In the genomic region with DNA sequence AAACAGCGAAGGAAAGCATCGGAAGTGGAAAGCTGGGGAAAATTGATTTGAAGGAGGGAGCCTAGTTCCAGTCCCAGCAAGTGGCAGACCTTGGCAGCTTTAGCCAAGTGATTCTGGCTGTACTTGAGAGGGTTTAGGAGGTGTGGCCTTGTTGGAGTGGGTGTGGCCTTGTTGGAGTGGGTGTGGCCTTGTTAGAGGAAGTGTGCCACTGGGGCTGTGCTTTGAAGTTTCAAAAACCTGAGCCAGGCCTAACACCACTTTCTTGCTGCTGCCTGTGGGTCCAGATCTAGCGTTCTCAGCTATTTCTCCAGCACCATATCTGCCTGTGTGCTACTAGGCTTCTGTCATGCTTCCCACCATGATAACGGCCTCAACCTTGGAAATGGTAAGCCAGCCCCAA, we compare ENCODE assay signal across 22 mouse cellular contexts. TPM values are rescaled to one million over a fixed set of nuclear protein-coding genes. Genes with fewer than 3 reads are reported as not detected.
A peak's percentile ranks its signal among the peaks of the same experiment; 100 is the strongest.
DNase-seq lines count a peak whose midpoint lies in the region; ATAC-seq and TF ChIP-seq lines count a peak whose summit lies in the region.
"Had no signal": no experiment of that assay in that cellular context is flagged by ENCODE, and none has a peak within 500 bp of the region (broad histone marks: within the 10 kb centered on the region; RNA-seq: fewer than 3 reads in every experiment).

No protein-coding gene starts in this region.

- H3K9me3 ChIP-seq in ES-Bruce4 (replicated peaks; ENCODE audit: control insufficient read depth, insufficient read depth, low read length, poor library complexity, severe bottlenecking) = no peaks in the 10 kb centered on the region
- H3K9me3 ChIP-seq in kidney, embryonic 16.5 days (ENCODE audit: low read length) = no peaks in the 10 kb centered on the region
- H3K9me3 ChIP-seq: embryonic facial prominence, embryonic 15.5 days; heart, embryonic 10.5 days; limb, embryonic 13.5 days; stomach, embryonic 15.5 days had no signal

- H3K27ac ChIP-seq in thymus, adult 2 months (ENCODE audit: control insufficient read depth, insufficient read depth, low read length) = no peak overlapping the region
- H3K27ac ChIP-seq in ES-Bruce4 (ENCODE audit: insufficient read depth, low read length) = no peak overlapping the region
- no peak overlapping the region for H3K27ac ChIP-seq in kidney, embryonic 16.5 days (ENCODE audit: low read length)
- H3K27ac ChIP-seq: embryonic facial prominence, embryonic 15.5 days; heart, embryonic 10.5 days; hindbrain, embryonic 10.5 days; limb, embryonic 13.5 days; stomach, embryonic 15.5 days had no signal

- no peak for TF ChIP-seq CTCF in thymus, adult 2 months (IDR thresholded peaks at IDR 0.05; ENCODE audit: borderline replicate concordance, control insufficient read depth, extremely low read depth, insufficient read depth, low read length, poor library complexity)
- no peak for TF ChIP-seq CTCF in ES-Bruce4 (IDR thresholded peaks at IDR 0.05; ENCODE audit: low read depth, low read length)

- H3K36me3 ChIP-seq in thymus, adult 2 months (ENCODE audit: control insufficient read depth, insufficient read depth, low read length) = no peaks in the 10 kb centered on the region
- no peaks in the 10 kb centered on the region for H3K36me3 ChIP-seq in ES-Bruce4 (ENCODE audit: control insufficient read depth, insufficient read depth, low read length, poor library complexity, severe bottlenecking)
- H3K36me3 ChIP-seq in kidney, embryonic 16.5 days (ENCODE audit: insufficient read depth, low read length) = no peaks in the 10 kb centered on the region
- H3K36me3 ChIP-seq: embryonic facial prominence, embryonic 15.5 days; heart, embryonic 10.5 days; hindbrain, embryonic 10.5 days; limb, embryonic 13.5 days; stomach, embryonic 15.5 days had no signal

- no peak overlapping the region for H3K4me2 ChIP-seq in kidney, embryonic 16.5 days (replicated peaks; ENCODE audit: low read depth, low read length)
- H3K4me2 ChIP-seq: embryonic facial prominence, embryonic 15.5 days; limb, embryonic 13.5 days; midbrain, embryonic 11.5 days; stomach, embryonic 15.5 days had no signal

- no peak for TF ChIP-seq POLR2A in thymus, adult 2 months (IDR thresholded peaks at IDR 0.05; ENCODE audit: control insufficient read depth, extremely low read depth, insufficient read depth, low read length, poor library complexity)
- no peak for TF ChIP-seq POLR2A in ES-Bruce4 (IDR thresholded peaks at IDR 0.05; ENCODE audit: insufficient read depth, low read length)

- 96% methylated on average over 4 of the region's 4 CpGs for WGBS in thymus, adult 2 months
- WGBS in kidney, embryonic 16.5 days = 79% methylated on average over 4 of the region's 4 CpGs

- peak overlapping the region; percentile 37; the same call in 1 of the 2 replicates for H3K9ac ChIP-seq in ES-Bruce4 (ENCODE audit: low read depth, poor library complexity, severe bottlenecking)
- no peak overlapping the region for H3K9ac ChIP-seq in kidney, embryonic 16.5 days (replicated peaks; ENCODE audit: low read length)
- H3K9ac ChIP-seq: embryonic facial prominence, embryonic 15.5 days; forebrain, postnatal 0 days; limb, embryonic 13.5 days; stomach, embryonic 15.5 days had no signal

- H3K4me1 ChIP-seq in thymus, adult 2 months (replicated peaks; ENCODE audit: control insufficient read depth, insufficient read depth, low read length) = no peaks in the 10 kb centered on the region
- no peaks in the 10 kb centered on the region for H3K4me1 ChIP-seq in ES-Bruce4 (ENCODE audit: control insufficient read depth, insufficient read depth, low read length)
- H3K4me1 ChIP-seq in kidney, embryonic 16.5 days (ENCODE audit: insufficient read depth, low read length) = no peaks in the 10 kb centered on the region
- H3K4me1 ChIP-seq: embryonic facial prominence, embryonic 15.5 days; heart, embryonic 10.5 days; hindbrain, embryonic 10.5 days; limb, embryonic 13.5 days; stomach, embryonic 15.5 days had no signal

- no peaks in the 10 kb centered on the region for H3K27me3 ChIP-seq in thymus, adult 2 months (ENCODE audit: control insufficient read depth, insufficient read depth, low read length)
- H3K27me3 ChIP-seq in ES-Bruce4 (ENCODE audit: control insufficient read depth, insufficient read depth, low read length, poor library complexity, severe bottlenecking) = no peaks in the 10 kb centered on the region
- no peaks in the 10 kb centered on the region for H3K27me3 ChIP-seq in kidney, embryonic 16.5 days (ENCODE audit: insufficient read depth, low read length)
- H3K27me3 ChIP-seq: embryonic facial prominence, embryonic 15.5 days; limb, embryonic 13.5 days; stomach, embryonic 15.5 days had no signal

- TF ChIP-seq EP300 in ES-Bruce4 (IDR thresholded peaks at IDR 0.05; ENCODE audit: insufficient read depth, low read depth, low read length) = no peak

- no peak overlapping the region for H3K4me3 ChIP-seq in thymus, adult 2 months (ENCODE audit: control insufficient read depth, insufficient read depth, low read length)
- peak overlapping the region; percentile 59; the same call in 1 of the 2 replicates for H3K4me3 ChIP-seq in ES-Bruce4 (ENCODE audit: low read depth, low read length)
- no peak overlapping the region for H3K4me3 ChIP-seq in kidney, embryonic 16.5 days (ENCODE audit: low read length)
- H3K4me3 ChIP-seq: embryonic facial prominence, embryonic 15.5 days; heart, embryonic 10.5 days; hindbrain, embryonic 10.5 days; limb, embryonic 13.5 days; stomach, embryonic 15.5 days had no signal

- DNase-seq in thymus, postnatal 4 days = peak; percentile 12
- no peak for DNase-seq in thymus, adult 2 months
- peak; percentile 84 for DNase-seq in ZHBTc4 (ENCODE audit: low read depth, low spot score)
- no peak for DNase-seq in kidney, postnatal 25 days
- DNase-seq in left cerebral cortex, postnatal 14 days (ENCODE audit: low spot score in 2 of 2) = no peak
- DNase-seq: adrenal gland, adult 2 months; cerebellum, adult 11 months; cerebellum, adult 9-11 months; forebrain, postnatal 0 days; kidney, postnatal 4 days had no signal

- intact Hi-C loops in left cerebral cortex, postnatal 14 days (cut with DNase I) = no loop called here

- no peak for ATAC-seq in kidney, embryonic 16.5 days (ENCODE audit: low FRiP score, low TSS enrichment)
- ATAC-seq: CD4-positive, CD25-positive, alpha-beta regulatory T cell, adult 4 months; forebrain, postnatal 0 days; hindbrain, embryonic 16.5 days; intestine, embryonic 16.5 days; lung, postnatal 0 days had no signal

RNA-seq across cellular contexts. Expression of a gene that starts 21.9 kb away (rescaled TPM):
- 50.2 and 50.9 TPM in 2 replicates for polyA plus RNA-seq in thymus, adult 2 months (2012; rRNA removed)
- 20.1 and 24.7 TPM in 2 replicates for polyA plus RNA-seq in ES-Bruce4 (2011; ENCODE audit: insufficient read depth, insufficient read length, low read depth, missing spikeins)
- 10 to 100 TPM; 22.7 to 25.9 TPM for total RNA-seq in left cerebral cortex, postnatal 14 days (2021)
- polyA plus RNA-seq in kidney, embryonic 16.5 days (2015; fragmentation: Nextera tagmentation; extraction: Ambion mirVana) = 39.7 and 41.5 TPM in 2 replicates

RNA-seq across cellular contexts. Expression of a gene that starts 23.9 kb away (rescaled TPM):
- polyA plus RNA-seq in thymus, adult 2 months (2012; rRNA removed) = 4.7 and 5.3 TPM in 2 replicates
- polyA plus RNA-seq in ES-Bruce4 (2011; ENCODE audit: insufficient read depth, insufficient read length, low read depth, missing spikeins) = 8.5 and 10.8 TPM in 2 replicates
- total RNA-seq in left cerebral cortex, postnatal 14 days (2021) = 10 to 100 TPM; 83.2 to 83.3 TPM
- polyA plus RNA-seq in kidney, embryonic 16.5 days (2015; fragmentation: Nextera tagmentation; extraction: Ambion mirVana) = 8.4 and 9.7 TPM in 2 replicates

RNA-seq across cellular contexts. Expression of a gene that starts 37.0 kb away (rescaled TPM):
- 71.1 and 98.2 TPM in 2 replicates for polyA plus RNA-seq in thymus, adult 2 months (2012; rRNA removed)
- polyA plus RNA-seq in ES-Bruce4 (2011; ENCODE audit: insufficient read depth, insufficient read length, low read depth, missing spikeins) = 57.6 and 59.1 TPM in 2 replicates
- total RNA-seq in left cerebral cortex, postnatal 14 days (2021) = 10 to 100 TPM; 31.7 to 33.3 TPM
- 43.6 and 44.8 TPM in 2 replicates for polyA plus RNA-seq in kidney, embryonic 16.5 days (2015; fragmentation: Nextera tagmentation; extraction: Ambion mirVana)

RNA-seq across cellular contexts. Expression of a gene that starts 40.7 kb away (rescaled TPM):
- 0.27 and 0.36 TPM in 2 replicates for polyA plus RNA-seq in thymus, adult 2 months (2012; rRNA removed)
- 0.63 and 1.7 TPM in 2 replicates for polyA plus RNA-seq in ES-Bruce4 (2011; ENCODE audit: insufficient read depth, insufficient read length, low read depth, missing spikeins)
- total RNA-seq in left cerebral cortex, postnatal 14 days (2021) = 10 to 100 TPM; 11.9 to 12.7 TPM
- polyA plus RNA-seq in kidney, embryonic 16.5 days (2015; fragmentation: Nextera tagmentation; extraction: Ambion mirVana) = 1.8 and 4.1 TPM in 2 replicates
- polyA plus RNA-seq: CD4-positive, CD25-positive, alpha-beta regulatory T cell, adult 4 months had no signal

RNA-seq across cellular contexts. Expression of a gene that starts 54.3 kb away (rescaled TPM):
- 35.0 and 36.3 TPM in 2 replicates for polyA plus RNA-seq in thymus, adult 2 months (2012; rRNA removed)
- polyA plus RNA-seq in ES-Bruce4 (2011; ENCODE audit: insufficient read depth, insufficient read length, low read depth, missing spikeins) = 9.5 and 10.9 TPM in 2 replicates
- 10 to 100 TPM; 15.7 to 16.3 TPM for total RNA-seq in left cerebral cortex, postnatal 14 days (2021)
- polyA plus RNA-seq in kidney, embryonic 16.5 days (2015; fragmentation: Nextera tagmentation; extraction: Ambion mirVana) = 12.6 and 14.9 TPM in 2 replicates

Comparison
In these comparisons a context has a peak if more than half of its experiments do, and no peak if none do; other contexts are left out.
1. DNase-seq: peak in thymus, postnatal 4 days (single experiment) and ZHBTc4 (single experiment); none in thymus, adult 2 months (single experiment), kidney, postnatal 25 days (0 of 2) and left cerebral cortex, postnatal 14 days (0 of 2).